Mouse (Mus musculus) hindbrain, embryonic 13.5 days (tissue): ENCODE results near the gene Alyref. TPM values are rescaled to one million over a fixed set of nuclear protein-coding genes. Genes with fewer than 3 reads are reported as not detected.

Experiments used
- ATAC-seq: fragments of 200-750 bp; cut with Nextera tagmentation; 2 replicates; pipeline ENCODE4 v1.8.0; 2017; ENCODE audit warnings: moderate TSS enrichment; ENCODE audit not compliant: low FRiP score
- H3K27ac ChIP-seq: fragments of 300-500 bp; sonication (generic); 2 replicates; pipeline ENCODE4 v1.5.1; 2015; ENCODE audit warnings: inconsistent platforms, mild to moderate bottlenecking, moderate library complexity
- H3K27me3 ChIP-seq: fragments of 300-500 bp; sonication (generic); 2 replicates; pipeline ENCODE4 v1.6.1; 2015; ENCODE audit warnings: mild to moderate bottlenecking, inconsistent platforms
- H3K36me3 ChIP-seq: fragments of 300-500 bp; sonication (generic); 2 replicates; pipeline ENCODE4 v1.6.1; 2015; ENCODE audit warnings: mild to moderate bottlenecking, inconsistent platforms
- H3K4me1 ChIP-seq: fragments of 300-500 bp; sonication (generic); replicated peaks from 2 replicates; pipeline ENCODE4 v1.6.1; 2015; ENCODE audit warnings: inconsistent platforms
- H3K4me2 ChIP-seq: fragments of 300-500 bp; sonication (generic); 2 replicates; pipeline ENCODE4 v1.6.1; 2015; ENCODE audit warnings: inconsistent platforms, mild to moderate bottlenecking, moderate library complexity
- H3K4me3 ChIP-seq: fragments of 300-500 bp; sonication (generic); 2 replicates; pipeline ENCODE4 v1.5.1; 2015; ENCODE audit warnings: mild to moderate bottlenecking, inconsistent platforms
- H3K9ac ChIP-seq: fragments of 300-500 bp; sonication (generic); 2 replicates; pipeline ENCODE4 v1.6.1; 2015; ENCODE audit warnings: mild to moderate bottlenecking, inconsistent platforms
- H3K9me3 ChIP-seq: fragments of 300-500 bp; sonication (generic); 2 replicates; pipeline ENCODE4 v1.6.1; 2016; ENCODE audit warnings: inconsistent platforms
- WGBS: fragments of 180-500 bp; shearing (Covaris S2); methylation state at CpG from one replicate; pipeline ENCODE4 v1.1.7; 2015; 5-methylcytosine and 5-hydroxymethylcytosine counted together
- polyA plus RNA-seq: library from polyadenylated mRNA; unstranded; fragments of >200 nt; fragmentation: Nextera tagmentation; extraction: Ambion mirVana; gene quantifications from 2 replicates; pipeline ENCODE4 v1.2.1, GENCODE M21; 2015

Alyref gene
- 267 and 290 TPM in 2 replicates for polyA plus RNA-seq

DNA sequence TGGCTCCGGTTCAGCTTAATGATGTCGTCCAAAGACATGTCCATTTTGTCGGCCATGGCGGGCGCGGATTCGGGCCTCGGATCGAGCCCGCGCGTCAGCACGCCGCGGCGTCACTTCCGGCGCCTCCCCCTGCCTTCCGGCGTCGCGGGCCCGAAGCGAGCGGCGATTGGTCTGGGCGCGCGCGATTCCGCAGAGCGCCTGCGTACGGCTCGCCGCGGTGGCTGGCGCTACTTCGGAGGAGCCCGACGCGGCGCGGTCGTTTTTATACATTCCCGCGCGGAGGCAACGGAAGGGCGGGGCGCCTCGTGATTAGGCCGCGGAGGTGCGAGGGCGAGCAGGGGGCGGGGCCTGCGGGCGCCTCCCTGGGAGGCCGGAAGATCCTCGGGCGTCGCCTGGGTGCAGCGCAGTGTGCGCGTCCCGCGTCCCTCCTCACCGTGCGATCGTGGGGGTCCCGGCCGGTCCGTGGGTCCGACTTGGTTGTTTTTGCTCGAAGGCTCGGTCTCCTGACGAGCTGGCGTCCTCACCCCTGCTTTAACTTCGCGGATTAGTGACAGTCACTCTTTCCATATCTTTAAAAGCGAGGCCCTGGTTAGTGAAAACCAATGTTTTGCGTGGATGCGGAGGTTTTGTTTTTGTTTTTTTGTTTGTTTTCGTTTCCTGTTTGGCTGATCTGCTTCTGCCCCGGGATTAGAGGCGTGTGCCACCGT, at the start of gene Alyref, which contains the start of gene Anapc11:
TSS of gene Alyref (minus strand) at position 83 of the 707 bp plus-strand sequence.
TSS of gene Anapc11 (plus strand) at position 139 of the 707 bp plus-strand sequence.
- Histone ChIP-seq H3K4me3 (peak within 1 kb of the TSS; percentile 100), H3K36me3 (peaks cover 63% of the 10 kb centered on the region), H3K27me3 (no peaks in the 10 kb centered on the region), H3K4me2 (peak within 1 kb of the TSS; percentile 96), H3K9ac (peak within 1 kb of the TSS; percentile 99), H3K4me1 (peaks cover 28% of the 10 kb centered on the region), H3K27ac (peak within 1 kb of the TSS; percentile 92), H3K9me3 (no peaks in the 10 kb centered on the region)
- under 1% methylated on average over 88 of the region's 88 CpGs for WGBS
- peak; percentile 98 for ATAC-seq

DNA sequence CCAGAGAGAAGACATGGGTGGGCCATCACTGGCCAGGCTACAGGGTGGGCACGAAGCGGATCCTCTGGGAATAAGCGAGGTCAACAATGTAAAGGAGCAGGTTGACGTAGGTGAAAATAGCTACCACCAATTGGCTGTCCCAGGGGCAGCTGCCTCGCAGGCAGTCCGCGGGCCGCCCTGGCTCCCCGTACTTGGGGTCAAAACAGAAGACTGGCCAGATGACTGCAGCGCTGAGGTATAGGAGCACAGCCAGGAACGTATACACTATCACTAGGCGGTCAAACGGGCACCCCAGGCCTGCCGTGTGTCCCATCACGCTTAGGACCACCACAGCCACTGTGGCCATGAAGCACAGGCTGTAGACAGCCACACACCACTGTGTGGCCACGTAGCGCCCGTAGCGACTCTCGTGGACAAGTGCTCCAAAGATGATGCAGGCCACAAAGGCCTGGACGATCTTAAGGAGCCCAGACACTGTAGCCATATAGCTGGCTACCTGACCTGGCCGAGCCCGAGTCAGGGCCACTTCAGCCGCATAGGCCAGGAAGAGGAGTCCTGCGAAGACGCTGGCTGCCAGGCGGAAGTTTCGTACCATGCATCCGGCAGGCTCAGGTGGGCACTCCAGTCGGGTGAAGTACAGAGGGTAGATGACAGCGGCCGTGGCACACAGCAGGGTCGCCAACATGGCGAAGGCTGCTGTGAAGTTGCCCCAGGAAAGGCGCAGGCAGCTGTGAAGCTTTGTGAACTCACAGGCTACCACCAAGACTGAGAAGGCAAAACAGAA, 49.1 kb upstream of the Alyref start:
- H3K9ac ChIP-seq = peak overlapping the region; percentile 65
- ATAC-seq = no peak

DNA sequence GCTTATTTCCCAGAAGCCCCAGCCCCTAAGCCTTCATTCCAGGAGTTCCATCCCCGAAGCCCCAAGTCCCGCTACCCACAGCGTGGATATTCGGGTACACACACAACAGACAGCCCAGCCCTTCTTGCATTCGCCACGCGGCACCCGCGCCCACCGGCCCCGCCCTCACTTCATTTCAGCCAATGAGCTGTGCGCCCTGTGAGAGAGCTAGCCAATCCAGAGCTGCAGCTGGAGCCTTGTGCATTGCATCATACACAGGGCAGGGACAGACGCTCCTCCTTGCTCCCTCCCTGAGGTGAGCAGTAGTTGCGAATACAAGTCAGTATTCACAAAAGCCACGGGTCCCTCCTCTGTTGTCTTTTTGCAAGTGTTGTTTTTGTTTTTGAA, 45.4 kb upstream of the Alyref start, which contains the start of gene Pycr1:
TSS of gene Pycr1 (minus strand) at position 169 of the 387 bp plus-strand sequence.
- WGBS = under 1% methylated on average over 15 of the region's 15 CpGs
- Histone ChIP-seq H3K9me3 (no peaks in the 10 kb centered on the region), H3K4me2 (peak within 1 kb of the TSS; percentile 71), H3K4me1 (peaks cover 26% of the 10 kb centered on the region), H3K36me3 (no peaks in the 10 kb centered on the region), H3K9ac (peak within 1 kb of the TSS; percentile 74), H3K27ac (peak within 1 kb of the TSS; percentile 49; the same call in 1 of the 2 replicates), H3K4me3 (peak within 1 kb of the TSS; percentile 47), H3K27me3 (peaks cover 21% of the 10 kb centered on the region; the same call in 1 of the 2 replicates)
- ATAC-seq = peak; percentile 99

More for the DNA sequence above, 49.1 kb upstream of the Alyref start:
- Histone ChIP-seq H3K4me1 (peaks cover 22% of the 10 kb centered on the region), H3K9me3 (no peaks in the 10 kb centered on the region), H3K27ac (no peak overlapping the region), H3K27me3 (peaks cover 21% of the 10 kb centered on the region; the same call in 1 of the 2 replicates), H3K36me3 (no peaks in the 10 kb centered on the region), H3K4me3 (no peak overlapping the region), H3K4me2 (peak overlapping the region; percentile 49; the same call in 1 of the 2 replicates)
- 80% methylated on average over 35 of the region's 35 CpGs for WGBS

DNA sequence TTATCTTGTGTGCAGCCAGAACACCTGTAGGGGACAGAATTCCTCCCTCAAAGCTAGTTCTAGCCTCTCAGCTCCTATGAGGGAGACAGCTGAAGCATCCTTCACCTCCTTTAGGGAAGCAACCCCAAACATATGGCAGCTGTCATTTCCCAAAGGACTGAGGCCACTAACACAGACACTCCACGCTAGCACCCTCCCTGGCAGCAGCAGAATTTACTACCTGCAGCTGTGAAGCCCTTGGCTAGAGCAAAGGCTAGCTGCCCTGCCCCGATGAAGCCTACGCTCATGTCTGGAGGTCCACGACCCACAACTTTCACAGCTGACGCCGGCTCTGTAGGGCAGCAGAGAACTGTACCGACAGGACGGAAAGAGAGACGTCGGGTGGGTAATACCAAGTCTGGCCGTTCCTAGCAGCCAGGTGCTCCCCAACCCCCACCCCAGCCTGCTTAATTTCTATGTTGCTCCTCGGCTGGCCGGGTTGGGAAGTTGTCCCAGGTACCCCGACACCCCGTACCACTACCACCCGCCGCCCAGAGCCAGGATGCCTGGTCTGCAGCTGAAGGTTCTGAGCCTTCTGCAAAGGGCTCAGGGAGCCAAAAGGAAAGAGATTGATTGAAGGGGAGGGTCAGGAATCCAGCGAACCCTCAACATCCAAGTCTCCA, 44.9 kb upstream of the Alyref start:
- Histone ChIP-seq H3K9me3 (no peaks in the 10 kb centered on the region), H3K27me3 (peaks cover 21% of the 10 kb centered on the region; the same call in 1 of the 2 replicates), H3K9ac (peak overlapping the region; percentile 74), H3K4me1 (peaks cover 22% of the 10 kb centered on the region), H3K4me2 (peak overlapping the region; percentile 71), H3K4me3 (peak overlapping the region; percentile 47), H3K36me3 (no peaks in the 10 kb centered on the region), H3K27ac (peak overlapping the region; percentile 49; the same call in 1 of the 2 replicates)
- WGBS = 2% methylated on average over 18 of the region's 18 CpGs
- peak; percentile 80 for ATAC-seq

DNA sequence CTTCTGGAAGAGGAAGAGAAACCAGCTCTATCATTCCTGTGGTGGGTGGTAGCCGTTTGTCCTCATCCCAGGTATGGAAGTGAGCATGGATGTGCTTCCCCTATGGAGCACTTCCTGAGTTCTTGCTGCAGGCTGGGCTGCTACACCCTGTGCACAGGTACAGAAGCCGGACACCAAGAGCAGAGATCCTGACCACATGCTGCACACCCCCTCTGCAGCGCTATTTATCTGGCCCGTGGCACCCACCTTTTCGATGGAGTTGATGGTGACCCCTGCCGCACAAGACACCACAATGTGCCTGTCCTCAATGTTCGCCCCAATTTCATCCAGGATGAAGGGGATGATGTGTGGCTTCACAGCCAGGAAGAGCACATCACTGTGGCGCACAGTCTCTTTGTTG, 43.7 kb upstream of the Alyref start:
- 0 out of 2 replicates have a peak overlapping the region, but pooled peaks have one; percentile 71 for H3K4me2 ChIP-seq
- H3K9ac ChIP-seq = no peak overlapping the region

DNA sequence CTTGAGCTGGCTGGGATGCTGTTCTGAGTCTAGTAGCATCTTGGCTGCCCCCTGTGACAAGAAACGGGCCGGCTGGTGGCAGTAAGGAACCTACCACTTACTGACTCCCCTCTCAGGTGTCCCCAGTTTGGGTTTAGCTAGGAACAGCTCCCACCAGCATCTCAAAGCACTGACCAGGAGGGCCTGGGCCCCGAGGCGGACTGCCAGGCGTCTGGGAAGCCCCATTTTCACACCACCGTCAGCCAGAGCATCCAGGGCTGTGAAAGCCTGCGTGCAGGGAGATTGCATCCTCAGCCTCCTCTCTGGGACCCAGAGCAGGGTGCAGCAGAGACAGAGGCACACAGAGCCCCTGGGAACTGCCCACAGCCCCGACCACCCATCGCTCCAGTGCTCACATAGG, 43.1 kb upstream of the Alyref start:
- Histone ChIP-seq H3K4me3 (no peak overlapping the region), H3K9me3 (no peaks in the 10 kb centered on the region), H3K36me3 (no peaks in the 10 kb centered on the region), H3K4me2 (no peak overlapping the region), H3K27me3 (0 out of 2 replicates have a peak, but pooled peaks cover 11% of the 10 kb centered on the region), H3K4me1 (peaks cover 18% of the 10 kb centered on the region), H3K9ac (peak overlapping the region; percentile 39; the same call in 1 of the 2 replicates), H3K27ac (no peak overlapping the region)
- 67% methylated on average over 9 of the region's 9 CpGs for WGBS
- no peak for ATAC-seq

More for the DNA sequence above, 43.7 kb upstream of the Alyref start:
- ATAC-seq = no peak
- H3K4me1 ChIP-seq = peaks cover 18% of the 10 kb centered on the region
- H3K36me3 ChIP-seq = no peaks in the 10 kb centered on the region
- peaks cover 14% of the 10 kb centered on the region; the same call in 1 of the 2 replicates for H3K27me3 ChIP-seq
- H3K4me3 ChIP-seq = no peak overlapping the region
- H3K27ac ChIP-seq = no peak overlapping the region
- no peaks in the 10 kb centered on the region for H3K9me3 ChIP-seq
- 89% methylated on average over 8 of the region's 8 CpGs for WGBS

DNA sequence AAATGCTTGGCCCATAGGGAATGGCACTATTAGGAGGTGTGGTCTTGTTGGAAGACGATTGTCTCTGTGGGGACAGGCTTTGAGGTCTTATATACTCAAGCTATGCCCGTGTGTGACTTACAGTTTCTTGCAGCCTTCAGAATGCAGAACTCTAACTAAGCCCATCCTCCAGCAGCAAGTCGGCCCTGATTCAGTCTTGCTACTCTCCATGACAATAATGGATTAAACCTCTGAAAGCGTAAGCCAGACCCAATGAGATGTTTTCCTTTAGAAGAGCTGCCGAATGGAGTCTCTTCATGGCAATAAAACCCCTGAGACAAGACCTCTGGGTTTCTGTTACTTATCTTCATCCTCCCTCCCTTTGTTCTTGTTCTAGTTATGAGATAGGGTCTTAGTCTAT, 36.6 kb upstream of the Alyref start:
- Histone ChIP-seq H3K4me1 (peaks cover 39% of the 10 kb centered on the region), H3K27me3 (no peaks in the 10 kb centered on the region), H3K4me3 (no peak overlapping the region), H3K4me2 (no peak overlapping the region), H3K27ac (no peak overlapping the region), H3K9ac (no peak overlapping the region), H3K9me3 (no peaks in the 10 kb centered on the region), H3K36me3 (0 out of 2 replicates have a peak, but pooled peaks cover under 1% of the 10 kb centered on the region)
- ATAC-seq = no peak
- 81% methylated on average over 5 of the region's 5 CpGs for WGBS

DNA sequence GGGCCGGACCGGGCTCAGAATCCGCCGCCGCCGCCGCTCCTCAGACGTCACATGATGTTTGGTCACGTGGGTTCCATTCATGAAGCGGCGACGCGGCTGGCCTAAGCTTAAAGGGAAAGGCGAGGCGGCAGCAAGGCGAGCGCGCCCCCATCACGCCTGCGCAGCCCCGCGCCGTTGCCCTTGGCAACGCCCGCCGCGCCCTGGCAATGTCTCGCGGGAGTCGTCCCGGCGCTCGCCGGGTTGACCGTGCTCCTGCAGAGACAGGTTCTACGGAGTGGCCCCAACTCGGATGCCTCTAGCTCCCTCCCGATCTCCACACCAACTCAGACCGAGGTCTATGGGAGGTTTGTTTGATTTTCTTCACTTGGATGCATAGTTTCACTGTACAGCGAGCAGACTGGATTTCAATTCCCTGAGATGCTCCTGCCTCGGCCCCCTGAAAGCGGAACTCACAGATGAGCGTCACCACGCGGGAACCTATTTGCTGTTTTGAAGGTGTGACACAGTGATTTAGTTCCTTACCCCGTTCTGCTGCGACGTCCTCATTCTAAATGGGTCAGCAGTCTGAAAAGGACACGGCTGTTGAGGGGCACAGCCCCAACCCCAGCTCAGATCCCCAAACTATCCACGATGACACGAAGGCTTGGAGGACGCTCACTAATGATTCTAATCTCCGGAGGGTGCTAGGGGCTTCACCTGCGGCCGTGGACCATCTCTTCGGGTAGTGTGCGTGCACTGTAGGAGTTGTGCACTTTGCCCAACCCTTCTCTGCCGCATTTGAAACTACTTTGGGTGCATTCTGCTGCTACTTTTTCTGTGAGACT, 35.6 kb upstream of the Alyref start, which contains the start of gene Mafg:
TSS of gene Mafg (minus strand) at position 81 of the 824 bp plus-strand sequence.
- 10% methylated on average over 58 of the region's 58 CpGs for WGBS
- peak; percentile 87 for ATAC-seq
- H3K4me1 ChIP-seq = peaks cover 43% of the 10 kb centered on the region

DNA sequence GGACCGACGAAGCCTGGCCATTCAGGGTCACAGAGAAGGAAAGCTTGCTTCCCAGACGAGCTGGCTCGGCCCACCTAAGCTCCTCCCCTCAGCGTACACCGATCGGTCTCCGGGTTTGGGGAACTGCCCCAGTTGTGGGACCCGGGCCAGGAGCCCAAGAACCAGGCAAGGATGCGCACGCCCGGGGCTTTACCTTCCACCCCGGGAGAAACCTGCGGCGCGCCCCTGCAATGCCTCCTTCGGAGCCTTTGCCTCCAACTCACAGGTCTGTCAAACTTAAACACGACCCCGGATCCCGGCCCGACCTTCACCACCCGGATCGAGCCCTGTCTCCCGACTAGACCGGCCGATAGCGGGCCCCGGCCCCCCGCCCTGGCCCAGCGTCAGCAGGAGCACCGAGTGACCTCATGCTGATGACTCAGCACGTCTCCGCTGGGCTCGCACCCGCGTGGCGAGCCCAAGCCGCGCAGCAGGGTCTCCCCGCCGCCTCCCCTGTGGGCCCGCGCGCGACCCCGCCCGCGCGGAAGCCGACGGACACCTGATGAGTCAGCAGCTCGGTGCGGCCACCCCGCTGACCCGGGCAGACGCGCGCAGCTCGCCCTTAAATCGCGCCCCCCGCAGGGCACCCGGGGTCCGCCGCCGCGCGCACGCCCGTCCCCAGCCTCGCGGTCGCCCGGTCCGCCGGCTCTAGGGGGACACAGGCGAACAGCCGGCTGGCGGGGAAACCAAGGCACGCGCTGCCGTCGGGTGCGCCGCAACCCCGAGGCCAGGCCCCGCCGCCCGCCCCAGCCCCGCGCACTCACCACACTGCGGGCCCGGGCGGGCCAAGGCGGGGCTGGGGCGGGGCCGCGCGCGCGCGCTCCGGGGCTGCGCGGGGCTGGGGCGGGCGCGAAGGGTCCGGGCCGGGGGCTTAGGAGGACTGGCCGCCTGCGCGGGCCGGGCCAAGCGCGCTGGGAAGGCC, 34.7 kb upstream of the Alyref start:
- no peaks in the 10 kb centered on the region for H3K9me3 ChIP-seq
- peak overlapping the region; percentile 95 for H3K9ac ChIP-seq
- H3K27me3 ChIP-seq = no peaks in the 10 kb centered on the region
- H3K4me3 ChIP-seq = peak overlapping the region; percentile 94
- H3K27ac ChIP-seq = peak overlapping the region; percentile 92
- H3K36me3 ChIP-seq = peaks cover 15% of the 10 kb centered on the region
- peaks cover 43% of the 10 kb centered on the region for H3K4me1 ChIP-seq
- under 1% methylated on average over 106 of the region's 116 CpGs for WGBS
- ATAC-seq = peak; percentile 87
- peak overlapping the region; percentile 86 for H3K4me2 ChIP-seq

More for the DNA sequence above, 35.6 kb upstream of the Alyref start, which contains the start of gene Mafg:
- no peaks in the 10 kb centered on the region for H3K27me3 ChIP-seq
- H3K27ac ChIP-seq = peak within 1 kb of the TSS; percentile 92
- H3K36me3 ChIP-seq = peaks cover 12% of the 10 kb centered on the region
- peak within 1 kb of the TSS; percentile 86 for H3K4me2 ChIP-seq
- peak within 1 kb of the TSS; percentile 94 for H3K4me3 ChIP-seq
- no peaks in the 10 kb centered on the region for H3K9me3 ChIP-seq
- H3K9ac ChIP-seq = peak within 1 kb of the TSS; percentile 95

DNA sequence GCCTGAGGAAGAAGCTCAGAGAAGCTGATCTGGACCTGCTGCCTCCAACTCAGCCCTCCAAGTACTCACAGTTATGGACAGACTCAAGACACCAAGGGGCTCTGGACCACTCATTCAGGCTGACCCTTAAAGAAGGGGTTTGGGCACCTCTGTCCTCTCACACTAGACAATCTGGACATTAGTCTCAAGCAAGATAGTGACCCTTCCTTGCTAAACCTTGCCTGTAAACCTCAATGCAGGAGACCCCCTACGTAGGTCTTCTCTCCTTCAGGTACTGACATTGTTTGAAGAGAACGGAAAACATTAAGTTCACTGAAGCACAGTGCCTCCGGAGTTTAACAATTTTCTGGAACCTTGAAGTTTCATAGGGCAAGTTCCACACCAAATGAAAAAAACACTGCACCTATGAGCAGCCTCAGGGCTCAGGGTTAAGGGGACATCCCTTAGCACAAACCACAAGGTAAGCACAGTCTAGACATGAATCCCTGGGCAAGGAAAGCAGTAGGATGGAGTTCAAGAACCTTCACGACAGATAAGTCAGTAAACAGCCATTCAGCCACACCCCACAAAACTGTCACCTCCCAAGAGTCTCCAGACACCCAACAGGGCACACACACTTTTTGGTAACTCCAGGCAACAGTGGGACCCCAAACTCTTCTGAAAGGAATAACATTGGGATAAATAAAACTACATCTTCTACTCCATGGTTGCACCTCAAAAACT, 33.7 kb upstream of the Alyref start:
- Histone ChIP-seq H3K4me2 (peak overlapping the region; percentile 86), H3K27me3 (no peaks in the 10 kb centered on the region), H3K4me1 (peaks cover 43% of the 10 kb centered on the region), H3K4me3 (peak overlapping the region; percentile 94), H3K9ac (peak overlapping the region; percentile 95), H3K36me3 (peaks cover 24% of the 10 kb centered on the region), H3K27ac (peak overlapping the region; percentile 92; the same call in 1 of the 2 replicates), H3K9me3 (no peaks in the 10 kb centered on the region)
- no peak for ATAC-seq
- WGBS = 69% methylated on average over 4 of the region's 4 CpGs
